Mouse (Mus musculus) limb, embryonic 15.5 days (tissue): Measurements from ENCODE around the gene Gm10762. TPM values are rescaled to one million over a fixed set of nuclear protein-coding genes. Genes with fewer than 3 reads are reported as not detected.
"Not testable (repeated sequence)": the region's sequence is repeated elsewhere in the genome, so short reads cannot be mapped to it uniquely, and the experiment has no call there.

ENCODE experiments used
- ATAC-seq: fragments of 200-750 bp; cut with Nextera tagmentation; 2 replicates; pipeline ENCODE4 v1.8.0; 2017; ENCODE audit warnings: low read depth, moderate TSS enrichment; ENCODE audit not compliant: insufficient number of reproducible peaks, low FRiP score, low TSS enrichment
- H3K27ac ChIP-seq: fragments of 300-500 bp; sonication (generic); 2 replicates; pipeline ENCODE4 v1.5.1; 2015; ENCODE audit warnings: moderate library complexity, mild to moderate bottlenecking, inconsistent platforms
- H3K27me3 ChIP-seq: fragments of 300-500 bp; sonication (generic); 2 replicates; pipeline ENCODE4 v1.6.1; 2015; ENCODE audit warnings: inconsistent platforms
- H3K36me3 ChIP-seq: fragments of 300-500 bp; sonication (generic); 2 replicates; pipeline ENCODE4 v1.6.1; 2015; ENCODE audit warnings: inconsistent platforms
- H3K4me1 ChIP-seq: fragments of 300-500 bp; sonication (generic); 2 replicates; pipeline ENCODE4 v1.6.1; 2015; ENCODE audit warnings: inconsistent platforms
- H3K4me2 ChIP-seq: fragments of 300-500 bp; sonication (generic); 2 replicates; pipeline ENCODE4 v1.6.1; 2015; ENCODE audit warnings: mild to moderate bottlenecking, inconsistent platforms
- H3K4me3 ChIP-seq: fragments of 300-500 bp; sonication (generic); 2 replicates; pipeline ENCODE4 v1.5.1; 2015; ENCODE audit warnings: mild to moderate bottlenecking, inconsistent platforms
- H3K9ac ChIP-seq: fragments of 300-500 bp; sonication (generic); 2 replicates; pipeline ENCODE4 v1.6.1; 2015; ENCODE audit warnings: inconsistent platforms
- H3K9me3 ChIP-seq: fragments of 300-500 bp; sonication (generic); 2 replicates; pipeline ENCODE4 v1.6.1; 2016; ENCODE audit warnings: inconsistent platforms
- WGBS: fragments of 180-500 bp; shearing (Covaris S2); methylation state at CpG from one replicate; pipeline ENCODE4 v1.1.7; 2015; 5-methylcytosine and 5-hydroxymethylcytosine counted together
- polyA plus RNA-seq: library from polyadenylated mRNA; unstranded; fragments of >200 nt; fragmentation: Nextera tagmentation; extraction: Ambion mirVana; gene quantifications from 2 replicates; pipeline ENCODE4 v1.2.1, GENCODE M21; 2015

Gene Gm10762
- polyA plus RNA-seq = 12.7 and 14.8 TPM in 2 replicates

- H3K36me3 ChIP-seq = no peaks in the 10 kb centered on the region
- H3K4me2 ChIP-seq = peak within 1 kb of the TSS; percentile 40
- H3K27ac ChIP-seq = peak within 1 kb of the TSS; percentile 100
- ATAC-seq = peak; percentile 84
- peak within 1 kb of the TSS; percentile 99 for H3K9ac ChIP-seq
- peaks cover 7% of the 10 kb centered on the region for H3K4me1 ChIP-seq
- peak within 1 kb of the TSS; percentile 89 for H3K4me3 ChIP-seq
- under 1% methylated on average over 76 of the region's 80 CpGs for WGBS
- no peaks in the 10 kb centered on the region for H3K9me3 ChIP-seq
- H3K27me3 ChIP-seq = no peaks in the 10 kb centered on the region
These were observed at the start of gene Gm10762 for GRCm38 (mm10) chr2:128967661-128968441. TSS of gene Gm10762 (minus strand) at chr2:128967725.

- not testable (repeated sequence) for ATAC-seq, H3K4me3 ChIP-seq
- WGBS = 83% methylated on average over 2 of the region's 2 CpGs
These were observed 41.3 kb upstream of the Gm10762 start for GRCm38 (mm10) chr2:129008867-129009266.

GRCm38 (mm10) chr2:129006194-129006749 lies 38.7 kb upstream of the Gm10762 start:
- Histone ChIP-seq H3K36me3 (no peaks in the 10 kb centered on the region), H3K4me3 (no peak overlapping the region), H3K4me1 (no peaks in the 10 kb centered on the region), H3K27me3 (no peaks in the 10 kb centered on the region), H3K4me2 (no peak overlapping the region), H3K9me3 (no peaks in the 10 kb centered on the region), H3K27ac (no peak overlapping the region), H3K9ac (no peak overlapping the region)
- 77% methylated on average over 4 of the region's 4 CpGs for WGBS
- no peak for ATAC-seq

More at GRCm38 (mm10) chr2:129008867-129009266, 41.3 kb upstream of the Gm10762 start:
- not testable (repeated sequence) for H3K27me3 ChIP-seq, H3K27ac ChIP-seq, H3K9me3 ChIP-seq, H3K36me3 ChIP-seq, H3K4me2 ChIP-seq, H3K4me1 ChIP-seq, H3K9ac ChIP-seq

- Histone ChIP-seq H3K27ac (no peak overlapping the region), H3K9ac (no peak overlapping the region), H3K4me1 (no peaks in the 10 kb centered on the region), H3K4me2 (no peak overlapping the region), H3K4me3 (no peak overlapping the region), H3K27me3 (no peaks in the 10 kb centered on the region), H3K36me3 (no peaks in the 10 kb centered on the region), H3K9me3 (no peaks in the 10 kb centered on the region)
- ATAC-seq = no peak
These were observed 37.3 kb upstream of the Gm10762 start for GRCm38 (mm10) chr2:129004872-129005271.

GRCm38 (mm10) chr2:128984746-128985145 lies 17.2 kb upstream of the Gm10762 start:
- H3K27me3 ChIP-seq = no peaks in the 10 kb centered on the region
- no peak overlapping the region for H3K4me2 ChIP-seq
- no peak overlapping the region for H3K27ac ChIP-seq
- H3K4me1 ChIP-seq = no peaks in the 10 kb centered on the region
- 80% methylated on average over 3 of the region's 3 CpGs for WGBS
- no peak overlapping the region for H3K4me3 ChIP-seq
- no peaks in the 10 kb centered on the region for H3K9me3 ChIP-seq
- H3K36me3 ChIP-seq = no peaks in the 10 kb centered on the region
- no peak overlapping the region for H3K9ac ChIP-seq
- no peak for ATAC-seq

- Histone ChIP-seq H3K27me3 (no peaks in the 10 kb centered on the region), H3K4me3 (no peak overlapping the region), H3K27ac (no peak overlapping the region), H3K4me1 (no peaks in the 10 kb centered on the region), H3K9me3 (no peaks in the 10 kb centered on the region), H3K36me3 (no peaks in the 10 kb centered on the region), H3K9ac (no peak overlapping the region), H3K4me2 (no peak overlapping the region)
- WGBS = 71% methylated on average over 4 of the region's 4 CpGs
- no peak for ATAC-seq
These were observed 8.0 kb upstream of the Gm10762 start for GRCm38 (mm10) chr2:128975572-128975971.

GRCm38 (mm10) chr2:128972301-128972700 lies 4.8 kb upstream of the Gm10762 start:
- Histone ChIP-seq H3K9me3 (no peaks in the 10 kb centered on the region), H3K4me2 (no peak overlapping the region), H3K4me1 (no peaks in the 10 kb centered on the region), H3K4me3 (no peak overlapping the region), H3K36me3 (no peaks in the 10 kb centered on the region), H3K27me3 (no peaks in the 10 kb centered on the region), H3K9ac (no peak overlapping the region), H3K27ac (no peak overlapping the region)
- ATAC-seq = no peak

GRCm38 (mm10) chr2:128968475-128969083 lies 1.1 kb upstream of the Gm10762 start:
- Histone ChIP-seq H3K4me3 (peak overlapping the region; percentile 89), H3K4me1 (peaks cover 7% of the 10 kb centered on the region), H3K4me2 (peak overlapping the region; percentile 40), H3K27ac (peak overlapping the region; percentile 100; the same call in 1 of the 2 replicates), H3K9ac (peak overlapping the region; percentile 99), H3K9me3 (no peaks in the 10 kb centered on the region), H3K27me3 (no peaks in the 10 kb centered on the region), H3K36me3 (no peaks in the 10 kb centered on the region)
- ATAC-seq = no peak

GRCm38 (mm10) chr2:128966641-128967580 lies 614 bp downstream of the Gm10762 start, which contains the start of gene Zc3h6:
TSS of gene Zc3h6 (plus strand) at chr2:128967402.
- peak within 1 kb of the TSS; percentile 40 for H3K4me2 ChIP-seq
- H3K9me3 ChIP-seq = no peaks in the 10 kb centered on the region
- peak within 1 kb of the TSS; percentile 99 for H3K9ac ChIP-seq
- H3K27ac ChIP-seq = peak within 1 kb of the TSS; percentile 100
- peak; percentile 96 for ATAC-seq
- peaks cover 7% of the 10 kb centered on the region for H3K4me1 ChIP-seq
- H3K4me3 ChIP-seq = peak within 1 kb of the TSS; percentile 89
- H3K27me3 ChIP-seq = no peaks in the 10 kb centered on the region
- H3K36me3 ChIP-seq = no peaks in the 10 kb centered on the region
- under 1% methylated on average over 65 of the region's 65 CpGs for WGBS

- H3K4me1 ChIP-seq = peaks cover 7% of the 10 kb centered on the region
- H3K9ac ChIP-seq = no peak overlapping the region
- peak overlapping the region; percentile 89 for H3K4me3 ChIP-seq
- 16% methylated on average over 6 of the region's 6 CpGs for WGBS
- ATAC-seq = no peak
- no peaks in the 10 kb centered on the region for H3K36me3 ChIP-seq
- peak overlapping the region; percentile 40 for H3K4me2 ChIP-seq
- no peaks in the 10 kb centered on the region for H3K9me3 ChIP-seq
- peak overlapping the region; percentile 100; the same call in 1 of the 2 replicates for H3K27ac ChIP-seq
- no peaks in the 10 kb centered on the region for H3K27me3 ChIP-seq
These were observed 1.3 kb downstream of the Gm10762 start for GRCm38 (mm10) chr2:128966236-128966635.

- Histone ChIP-seq H3K4me1 (peaks cover 7% of the 10 kb centered on the region), H3K36me3 (no peaks in the 10 kb centered on the region), H3K4me2 (peak overlapping the region; percentile 40; the same call in 1 of the 2 replicates), H3K27ac (peak overlapping the region; percentile 69), H3K27me3 (no peaks in the 10 kb centered on the region), H3K9ac (no peak overlapping the region), H3K9me3 (no peaks in the 10 kb centered on the region), H3K4me3 (no peak overlapping the region; the same call in 1 of the 2 replicates)
- no peak for ATAC-seq
- 35% methylated on average over 5 of the region's 5 CpGs for WGBS
These were observed 1.9 kb downstream of the Gm10762 start for GRCm38 (mm10) chr2:128965505-128966105.
